Comparison of ENCODE assay signal across 21 mouse cellular contexts in the genomic region with DNA sequence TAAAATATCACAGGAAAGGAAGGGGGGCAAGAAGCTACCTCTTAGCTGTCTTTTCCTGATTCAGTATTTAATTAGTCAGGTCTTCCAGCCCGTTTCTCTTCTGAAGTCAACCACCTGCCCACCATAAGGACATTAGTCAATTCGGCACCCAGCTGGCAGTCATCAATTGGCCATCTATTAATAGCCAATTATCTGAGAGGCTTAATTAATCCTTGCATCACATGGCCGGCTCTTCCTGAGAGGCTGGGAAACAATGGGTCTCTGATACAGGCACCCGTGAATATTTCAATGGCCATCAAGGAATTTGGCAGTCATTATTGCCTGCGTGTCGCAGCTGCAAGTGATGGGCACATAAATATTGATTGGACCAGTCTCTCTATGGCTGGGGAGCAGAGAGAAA. TPM values are rescaled to one million over a fixed set of nuclear protein-coding genes. Genes with fewer than 3 reads are reported as not detected.
DNase-seq lines count a peak whose midpoint lies in the region; ATAC-seq and TF ChIP-seq lines count a peak whose summit lies in the region.
"Had no signal": no experiment of that assay in that cellular context is flagged by ENCODE, and none has a peak within 500 bp of the region (broad histone marks: within the 10 kb centered on the region; RNA-seq: fewer than 3 reads in every experiment).

No protein-coding gene starts in this region.

- no peak overlapping the region for H3K4me2 ChIP-seq in hindbrain, embryonic 12.5 days (replicated peaks)
- no peak overlapping the region for H3K4me2 ChIP-seq in hindbrain, postnatal 0 days (ENCODE audit: low read depth, low read length)
- no peak overlapping the region for H3K4me2 ChIP-seq in neural tube, embryonic 15.5 days
- H3K4me2 ChIP-seq: heart, embryonic 15.5 days; liver, embryonic 12.5 days; lung, embryonic 15.5 days had no signal

- TF ChIP-seq CTCF in hindbrain, postnatal 0 days (IDR thresholded peaks at IDR 0.05; ENCODE audit: low read depth): no peak
- no peak for TF ChIP-seq CTCF in brain, embryonic 14.5 days (IDR thresholded peaks at IDR 0.05; ENCODE audit: borderline replicate concordance, extremely low read depth, insufficient read depth, insufficient read length)

- no peak for TF ChIP-seq POLR2A in brain, embryonic 14.5 days (IDR thresholded peaks at IDR 0.05; ENCODE audit: borderline replicate concordance, extremely low read depth, insufficient read depth, insufficient read length, poor library complexity, severe bottlenecking)

- no peak overlapping the region for H3K4me3 ChIP-seq in hindbrain, embryonic 12.5 days
- H3K4me3 ChIP-seq in hindbrain, postnatal 0 days (ENCODE audit: low read length): no peak overlapping the region
- no peak overlapping the region for H3K4me3 ChIP-seq in neural tube, embryonic 15.5 days (replicated peaks)
- H3K4me3 ChIP-seq: heart, embryonic 15.5 days; hindbrain, embryonic 10.5 days; layer of hippocampus, adult 2 months; liver, embryonic 12.5 days; lung, embryonic 15.5 days had no signal

- H3K36me3 ChIP-seq in hindbrain, embryonic 12.5 days: no peaks in the 10 kb centered on the region
- no peaks in the 10 kb centered on the region for H3K36me3 ChIP-seq in hindbrain, postnatal 0 days (ENCODE audit: insufficient read depth, low read length)
- no peaks in the 10 kb centered on the region for H3K36me3 ChIP-seq in neural tube, embryonic 15.5 days
- H3K36me3 ChIP-seq: heart, embryonic 15.5 days; hindbrain, embryonic 10.5 days; liver, embryonic 12.5 days; lung, embryonic 15.5 days had no signal

- WGBS in hindbrain, embryonic 12.5 days: 33% methylated on average over 6 of the region's 6 CpGs
- WGBS in hindbrain, postnatal 0 days: 33% methylated on average over 6 of the region's 6 CpGs
- WGBS in neural tube, embryonic 15.5 days: 15% methylated on average over 6 of the region's 6 CpGs

- ATAC-seq in hindbrain, embryonic 12.5 days (ENCODE audit: low FRiP score): peak; percentile 67
- no peak for ATAC-seq in hindbrain, postnatal 0 days
- ATAC-seq in neural tube, embryonic 15.5 days (ENCODE audit: low FRiP score): no peak
- ATAC-seq: intestine, postnatal 0 days; liver, embryonic 12.5 days had no signal

- H3K9me3 ChIP-seq in hindbrain, embryonic 12.5 days (replicated peaks): no peaks in the 10 kb centered on the region
- H3K9me3 ChIP-seq in hindbrain, postnatal 0 days (ENCODE audit: low read length): no peaks in the 10 kb centered on the region
- H3K9me3 ChIP-seq in neural tube, embryonic 15.5 days (replicated peaks): no peaks in the 10 kb centered on the region
- H3K9me3 ChIP-seq: heart, embryonic 15.5 days; hindbrain, embryonic 10.5 days; liver, embryonic 12.5 days; lung, embryonic 15.5 days had no signal

- no peak overlapping the region for H3K9ac ChIP-seq in hindbrain, embryonic 12.5 days
- no peak overlapping the region for H3K9ac ChIP-seq in hindbrain, postnatal 0 days (replicated peaks; ENCODE audit: low read length)
- H3K9ac ChIP-seq in neural tube, embryonic 15.5 days (replicated peaks): 0 out of 2 replicates have a peak overlapping the region, but pooled peaks have one; percentile 3
- H3K9ac ChIP-seq: heart, embryonic 15.5 days; liver, embryonic 12.5 days; lung, embryonic 15.5 days had no signal

- no peak overlapping the region for H3K27ac ChIP-seq in hindbrain, embryonic 12.5 days
- H3K27ac ChIP-seq in hindbrain, postnatal 0 days: no peak overlapping the region
- no peak overlapping the region for H3K27ac ChIP-seq in neural tube, embryonic 15.5 days (replicated peaks)
- H3K27ac ChIP-seq: heart, embryonic 15.5 days; kidney, postnatal 0 days; layer of hippocampus, adult 2 months; liver, embryonic 12.5 days; lung, embryonic 15.5 days; macrophage had no signal

- DNase-seq in hindbrain, postnatal 0 days (ENCODE audit: low spot score): no peak
- peak; percentile 80 for DNase-seq in brain, embryonic 14.5 days (ENCODE audit: low read depth)
- DNase-seq in mesoderm, embryonic 11.5 days (ENCODE audit: low read depth, low spot score): peak; percentile 12
- DNase-seq in right cerebral cortex, adult 2 months (ENCODE audit: low spot score in 2 of 2): no peak
- DNase-seq in spleen, postnatal 14 days (ENCODE audit: low spot score in 2 of 2): no peak
- DNase-seq: adrenal gland, postnatal 10 days; cerebellum, adult 2 months; heart, adult 18-20 months; right cerebral cortex, postnatal 25 days; thymus, postnatal 14 days had no signal

- peaks cover 30% of the 10 kb centered on the region for H3K4me1 ChIP-seq in hindbrain, embryonic 12.5 days
- peaks cover 5% of the 10 kb centered on the region for H3K4me1 ChIP-seq in hindbrain, postnatal 0 days (ENCODE audit: insufficient read depth, low read length)
- peaks cover 48% of the 10 kb centered on the region for H3K4me1 ChIP-seq in neural tube, embryonic 15.5 days
- H3K4me1 ChIP-seq: heart, embryonic 15.5 days; liver, embryonic 12.5 days; lung, embryonic 15.5 days had no signal

- H3K27me3 ChIP-seq in hindbrain, embryonic 12.5 days: no peaks in the 10 kb centered on the region
- no peaks in the 10 kb centered on the region for H3K27me3 ChIP-seq in hindbrain, postnatal 0 days (ENCODE audit: insufficient read depth, low read length)
- H3K27me3 ChIP-seq in neural tube, embryonic 15.5 days (replicated peaks): no peaks in the 10 kb centered on the region
- H3K27me3 ChIP-seq: heart, embryonic 15.5 days; liver, embryonic 12.5 days; lung, embryonic 15.5 days had no signal

RNA-seq across cellular contexts. Expression of gene Galnt14, which starts 10.4 kb away (rescaled TPM):
- 6.5 and 7.0 TPM in 2 replicates for polyA plus RNA-seq in hindbrain, embryonic 12.5 days (2016; fragmentation: Nextera tagmentation; extraction: Ambion mirVana)
- 17.3 and 23.2 TPM in 2 replicates for total RNA-seq in hindbrain, postnatal 0 days (2014; rRNA removed)
- 15.5 and 17.1 TPM in 2 replicates for polyA plus RNA-seq in hindbrain, postnatal 0 days (2015; fragmentation: Nextera tagmentation; extraction: Ambion mirVana)
- 14.5 and 16.0 TPM in 2 replicates for polyA plus RNA-seq in brain, embryonic 14.5 days (2012; rRNA removed)
- 25.3 and 28.9 TPM in 2 replicates for polyA plus RNA-seq in neural tube, embryonic 15.5 days (2015; fragmentation: Nextera tagmentation; extraction: Ambion mirVana)
- total RNA-seq: gastrocnemius, adult 8-10 months; heart, adult 18-20 months had no signal
- polyA plus RNA-seq: macrophage had no signal

Comparison
In these comparisons a context has a peak if more than half of its experiments do, and no peak if none do; other contexts are left out.
1. DNase-seq: peak in brain, embryonic 14.5 days (single experiment) and mesoderm, embryonic 11.5 days (single experiment); none in hindbrain, postnatal 0 days (single experiment), right cerebral cortex, adult 2 months (0 of 2) and spleen, postnatal 14 days (0 of 2).